Mouse (Mus musculus) bone marrow, adult 2 months (tissue): Measurements from ENCODE around the gene Extl2.

Experiments used
- CTCF ChIP-seq: fragments of 200-500 bp; IDR thresholded peaks from 2 replicates; pipeline ENCODE4 v1.5.1; 2011; ENCODE audit warnings: low read length, control low read depth; ENCODE audit not compliant: control insufficient read depth, insufficient read depth
- POLR2A ChIP-seq: fragments of 200-500 bp; IDR thresholded peaks from 2 replicates; pipeline ENCODE4 v1.6.1; 2011; ENCODE audit warnings: low read depth, mild to moderate bottlenecking, control low read depth, low read length, borderline replicate concordance; ENCODE audit not compliant: control insufficient read depth

DNA sequence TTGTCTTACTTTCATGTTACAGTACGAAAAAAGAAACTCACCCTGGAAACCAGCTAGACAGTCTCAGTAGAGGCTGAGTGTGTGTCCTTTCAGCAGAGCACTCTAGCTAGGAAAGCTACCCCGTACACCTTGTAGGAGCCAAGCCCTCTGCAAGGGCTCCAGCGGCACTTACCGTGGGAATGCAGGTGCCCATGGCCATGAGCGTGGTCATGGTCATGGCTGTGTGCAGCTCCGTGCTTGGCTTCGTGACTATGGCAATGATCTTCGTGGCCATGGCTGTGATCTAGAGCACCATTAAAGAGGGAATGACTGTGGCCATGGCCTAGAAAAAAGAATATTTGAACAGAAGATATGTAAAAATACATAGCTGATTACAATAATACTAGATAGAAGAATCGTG, 22.6 kb upstream of the Extl2 start:
- TF ChIP-seq POLR2A (no peak), CTCF (no peak)
